8 mouse cellular contexts compared by ENCODE assay signal in the genomic region with DNA sequence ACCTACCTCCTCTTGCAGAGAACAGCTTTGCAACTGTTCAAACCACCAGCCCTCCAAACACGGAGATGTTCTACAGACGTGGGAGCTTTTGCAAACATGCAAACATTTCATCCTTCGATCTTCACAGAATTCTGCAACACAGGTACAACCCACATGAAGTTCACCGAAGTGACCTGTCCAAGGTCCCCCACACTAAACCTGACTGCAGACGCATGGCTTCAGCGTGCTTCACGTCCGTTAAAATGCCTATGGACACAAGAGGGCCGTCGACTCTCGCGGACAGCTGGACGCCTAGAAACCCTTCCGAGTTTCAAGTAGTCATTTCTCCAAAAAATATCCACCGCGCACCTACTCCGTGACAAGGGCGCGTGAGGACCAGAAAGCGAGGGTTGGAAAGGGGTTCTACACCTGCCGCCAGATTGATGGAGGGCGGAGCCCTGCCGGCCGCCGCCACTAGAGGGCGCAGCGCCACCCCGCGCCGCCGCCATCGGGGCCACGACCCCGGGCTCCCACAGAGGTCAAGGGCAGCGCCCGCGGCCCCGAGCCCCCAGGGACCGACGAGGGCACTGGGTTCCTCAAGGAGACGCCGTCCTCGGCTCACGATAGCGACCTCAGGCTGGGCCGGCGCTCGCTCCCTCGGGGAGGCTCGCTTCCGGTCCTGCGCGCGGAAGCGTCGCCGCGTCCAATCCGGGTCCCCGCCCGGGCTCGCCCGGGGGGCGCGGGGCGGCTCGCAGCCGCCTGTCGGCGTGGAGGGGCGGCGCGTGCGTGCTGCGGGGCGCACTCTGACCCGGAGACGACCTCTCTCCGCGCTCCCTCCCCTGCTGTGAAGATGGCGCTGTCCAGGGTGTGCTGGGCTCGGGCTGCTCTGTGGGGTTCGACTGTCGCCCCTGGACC. TPM values are rescaled to one million over a fixed set of nuclear protein-coding genes. Genes with fewer than 3 reads are reported as not detected.
DNase-seq lines count a peak whose midpoint lies in the region; ATAC-seq and TF ChIP-seq lines count a peak whose summit lies in the region.

A gene (plus strand): TSS at position 729 of the 894 bp plus-strand sequence.

- 2% methylated on average over 60 of the region's 84 CpGs for WGBS in forebrain, embryonic 13.5 days
- WGBS in heart, postnatal 0 days: 1% methylated on average over 79 of the region's 84 CpGs
- WGBS in liver, embryonic 15.5 days (ENCODE audit: insufficient replicate concordance): 1% methylated on average over 83 of the region's 84 CpGs
- WGBS in neural tube, embryonic 11.5 days: 2% methylated on average over 81 of the region's 84 CpGs
- 2% methylated on average over 78 of the region's 84 CpGs for WGBS in stomach, embryonic 16.5 days

- DNase-seq in heart, postnatal 0 days (ENCODE audit: low spot score): peak; percentile 89
- DNase-seq in kidney, postnatal 4 days: peak; percentile 90 to 93
- DNase-seq in neural tube, embryonic 11.5 days (ENCODE audit: low spot score): peak; percentile 94

- peak within 1 kb of the TSS; percentile 72 for H3K4me3 ChIP-seq in ES-Bruce4 (ENCODE audit: low read depth, low read length)
- peak within 1 kb of the TSS; percentile 80 for H3K4me3 ChIP-seq in forebrain, embryonic 13.5 days
- peak within 1 kb of the TSS; percentile 84 for H3K4me3 ChIP-seq in heart, postnatal 0 days (ENCODE audit: low read depth, low read length)
- H3K4me3 ChIP-seq in liver, embryonic 15.5 days (replicated peaks): peak within 1 kb of the TSS; percentile 91
- peak within 1 kb of the TSS; percentile 79 for H3K4me3 ChIP-seq in neural tube, embryonic 11.5 days (ENCODE audit: low read depth, low read length)
- peak within 1 kb of the TSS; percentile 67 for H3K4me3 ChIP-seq in stomach, embryonic 16.5 days (replicated peaks; ENCODE audit: low read length)

- TF ChIP-seq EP300 in ES-Bruce4 (IDR thresholded peaks at IDR 0.05; ENCODE audit: insufficient read depth, low read depth, low read length): 0 out of 2 replicates have a peak, but pooled peaks have one; percentile 0
- peak; percentile 64; the same call in 1 of the 2 replicates for TF ChIP-seq EP300 in heart, postnatal 0 days (IDR thresholded peaks at IDR 0.05; ENCODE audit: low read depth)

- TF ChIP-seq POLR2A in ES-Bruce4 (IDR thresholded peaks at IDR 0.05; ENCODE audit: insufficient read depth, low read length): no peak

- H3K9ac ChIP-seq in ES-Bruce4 (ENCODE audit: low read depth, poor library complexity, severe bottlenecking): peak within 1 kb of the TSS; percentile 67
- H3K9ac ChIP-seq in forebrain, embryonic 13.5 days: peak within 1 kb of the TSS; percentile 87
- peak within 1 kb of the TSS; percentile 71 for H3K9ac ChIP-seq in heart, postnatal 0 days (replicated peaks; ENCODE audit: low read depth, low read length)
- peak within 1 kb of the TSS; percentile 83 for H3K9ac ChIP-seq in liver, embryonic 15.5 days
- peak within 1 kb of the TSS; percentile 81 for H3K9ac ChIP-seq in neural tube, embryonic 11.5 days (ENCODE audit: low read length)
- H3K9ac ChIP-seq in stomach, embryonic 16.5 days (ENCODE audit: low read length): peak within 1 kb of the TSS; percentile 90

- no peak within 1 kb of the TSS for H3K27ac ChIP-seq in ES-Bruce4 (ENCODE audit: insufficient read depth, low read length)
- peak within 1 kb of the TSS; percentile 80 for H3K27ac ChIP-seq in forebrain, embryonic 13.5 days
- H3K27ac ChIP-seq in heart, postnatal 0 days (ENCODE audit: low read depth): peak within 1 kb of the TSS; percentile 81
- H3K27ac ChIP-seq in liver, embryonic 15.5 days (replicated peaks): peak within 1 kb of the TSS; percentile 86
- peak within 1 kb of the TSS; percentile 79 for H3K27ac ChIP-seq in neural tube, embryonic 11.5 days (ENCODE audit: low read depth, low read length)
- H3K27ac ChIP-seq in stomach, embryonic 16.5 days (ENCODE audit: low read length): peak within 1 kb of the TSS; percentile 73

- no peaks in the 10 kb centered on the region for H3K9me3 ChIP-seq in ES-Bruce4 (replicated peaks; ENCODE audit: control insufficient read depth, insufficient read depth, low read length, poor library complexity, severe bottlenecking)
- no peaks in the 10 kb centered on the region; the same call in 1 of the 2 replicates for H3K9me3 ChIP-seq in forebrain, embryonic 13.5 days (replicated peaks)
- H3K9me3 ChIP-seq in heart, postnatal 0 days (replicated peaks; ENCODE audit: control insufficient read depth, low read length): no peaks in the 10 kb centered on the region
- no peaks in the 10 kb centered on the region for H3K9me3 ChIP-seq in liver, embryonic 15.5 days (replicated peaks)
- no peaks in the 10 kb centered on the region for H3K9me3 ChIP-seq in neural tube, embryonic 11.5 days (ENCODE audit: control insufficient read depth, low read length)
- no peaks in the 10 kb centered on the region for H3K9me3 ChIP-seq in stomach, embryonic 16.5 days (replicated peaks; ENCODE audit: control insufficient read depth, low read length)

- H3K4me2 ChIP-seq in forebrain, embryonic 13.5 days: peak within 1 kb of the TSS; percentile 89
- H3K4me2 ChIP-seq in heart, postnatal 0 days (ENCODE audit: low read depth, low read length): peak within 1 kb of the TSS; percentile 91
- peak within 1 kb of the TSS; percentile 95 for H3K4me2 ChIP-seq in liver, embryonic 15.5 days
- peak within 1 kb of the TSS; percentile 88 for H3K4me2 ChIP-seq in neural tube, embryonic 11.5 days (ENCODE audit: low read depth)
- peak within 1 kb of the TSS; percentile 97 for H3K4me2 ChIP-seq in stomach, embryonic 16.5 days (ENCODE audit: low read depth, low read length)

- peaks cover 2% of the 10 kb centered on the region for H3K4me1 ChIP-seq in ES-Bruce4 (ENCODE audit: control insufficient read depth, insufficient read depth, low read length)
- H3K4me1 ChIP-seq in forebrain, embryonic 13.5 days: peaks cover 25% of the 10 kb centered on the region
- peaks cover 14% of the 10 kb centered on the region for H3K4me1 ChIP-seq in heart, postnatal 0 days (ENCODE audit: control insufficient read depth, insufficient read depth)
- H3K4me1 ChIP-seq in liver, embryonic 15.5 days (replicated peaks): peaks cover 29% of the 10 kb centered on the region
- H3K4me1 ChIP-seq in neural tube, embryonic 11.5 days (ENCODE audit: control insufficient read depth, insufficient read depth, low read length): peaks cover 19% of the 10 kb centered on the region
- H3K4me1 ChIP-seq in stomach, embryonic 16.5 days (ENCODE audit: control insufficient read depth, insufficient read depth, low read length): peaks cover 19% of the 10 kb centered on the region

- peak; percentile 61 for TF ChIP-seq CTCF in ES-Bruce4 (IDR thresholded peaks at IDR 0.05; ENCODE audit: low read depth, low read length)
- TF ChIP-seq CTCF in heart, postnatal 0 days (IDR thresholded peaks at IDR 0.05; ENCODE audit: low read depth): peak; percentile 55

- no peaks in the 10 kb centered on the region for H3K27me3 ChIP-seq in ES-Bruce4 (ENCODE audit: control insufficient read depth, insufficient read depth, low read length, poor library complexity, severe bottlenecking)
- H3K27me3 ChIP-seq in forebrain, embryonic 13.5 days: no peaks in the 10 kb centered on the region
- no peaks in the 10 kb centered on the region for H3K27me3 ChIP-seq in heart, postnatal 0 days (ENCODE audit: control insufficient read depth, insufficient read depth, low read length)
- no peaks in the 10 kb centered on the region for H3K27me3 ChIP-seq in liver, embryonic 15.5 days
- no peaks in the 10 kb centered on the region for H3K27me3 ChIP-seq in neural tube, embryonic 11.5 days (ENCODE audit: control insufficient read depth, insufficient read depth, low read length)
- no peaks in the 10 kb centered on the region for H3K27me3 ChIP-seq in stomach, embryonic 16.5 days (ENCODE audit: control insufficient read depth, insufficient read depth, low read length)

- peak; percentile 80 for ATAC-seq in cerebellum, adult (ENCODE audit: insufficient number of reproducible peaks, low FRiP score, low TSS enrichment)
- ATAC-seq in forebrain, embryonic 13.5 days: peak; percentile 95
- peak; percentile 97 for ATAC-seq in heart, postnatal 0 days (ENCODE audit: insufficient read depth, low read depth)
- ATAC-seq in liver, embryonic 15.5 days (ENCODE audit: insufficient read depth): peak; percentile 82
- peak; percentile 94 for ATAC-seq in neural tube, embryonic 11.5 days (ENCODE audit: insufficient read depth, low FRiP score, low TSS enrichment)
- peak; percentile 95 for ATAC-seq in stomach, embryonic 16.5 days (ENCODE audit: insufficient read depth, low FRiP score)

- H3K36me3 ChIP-seq in ES-Bruce4 (ENCODE audit: control insufficient read depth, insufficient read depth, low read length, poor library complexity, severe bottlenecking): no peaks in the 10 kb centered on the region
- H3K36me3 ChIP-seq in forebrain, embryonic 13.5 days (ENCODE audit: poor library complexity, severe bottlenecking): peaks cover 27% of the 10 kb centered on the region
- peaks cover 27% of the 10 kb centered on the region for H3K36me3 ChIP-seq in heart, postnatal 0 days (replicated peaks; ENCODE audit: control insufficient read depth, insufficient read depth, low read length)
- H3K36me3 ChIP-seq in liver, embryonic 15.5 days (replicated peaks): 0 out of 2 replicates have a peak, but pooled peaks cover 8% of the 10 kb centered on the region
- no peaks in the 10 kb centered on the region for H3K36me3 ChIP-seq in neural tube, embryonic 11.5 days (ENCODE audit: control insufficient read depth, insufficient read depth, low read length)
- 0 out of 2 replicates have a peak, but pooled peaks cover 3% of the 10 kb centered on the region for H3K36me3 ChIP-seq in stomach, embryonic 16.5 days (ENCODE audit: control insufficient read depth, insufficient read depth, low read length)

RNA-seq across cellular contexts. Expression of the gene that starts here (rescaled TPM):
- 9.5 and 10.3 TPM in 2 replicates for polyA plus RNA-seq in ES-Bruce4 (2011; ENCODE audit: insufficient read depth, insufficient read length, low read depth, missing spikeins)
- polyA plus RNA-seq in forebrain, embryonic 13.5 days (2015; fragmentation: Nextera tagmentation; extraction: Ambion mirVana): 44.7 and 50.3 TPM in 2 replicates
- 18.5 and 25.5 TPM in 2 replicates for total RNA-seq in heart, postnatal 0 days (2014; rRNA removed; ENCODE audit: low replicate concordance)
- 7.5 and 7.6 TPM in 2 replicates for polyA plus RNA-seq in heart, postnatal 0 days (2015; fragmentation: Nextera tagmentation; extraction: Ambion mirVana)
- polyA plus RNA-seq in liver, embryonic 15.5 days (2015; fragmentation: Nextera tagmentation; extraction: Ambion mirVana): 11.9 and 14.3 TPM in 2 replicates
- 47.3 and 51.1 TPM in 2 replicates for polyA plus RNA-seq in neural tube, embryonic 11.5 days (2014; fragmentation: Nextera tagmentation; extraction: Ambion mirVana)
- 25.8 and 26.7 TPM in 2 replicates for polyA plus RNA-seq in stomach, embryonic 16.5 days (2015; fragmentation: Nextera tagmentation; extraction: Ambion mirVana)
